Mouse (Mus musculus): ENCODE data around the gene Nosip. TPM values are rescaled to one million over a fixed set of nuclear protein-coding genes. Genes with fewer than 3 reads are reported as not detected.
"Not testable (repeated sequence)": the region's sequence is repeated elsewhere in the genome, so short reads cannot be mapped to it uniquely, and the experiment has no call there.

Nosip gene
- 41.6 and 47.5 TPM in 2 replicates for total RNA-seq (2021)
- long read RNA-seq, experiment 1, transcript Nosip-202 (9 exons, 972 nt), result minor isoform, 5 of 51 reads
- long read RNA-seq, experiment 1, transcript Nosip-201 (9 exons, 1,814 nt), result major isoform, 39 of 51 reads
- long read RNA-seq, experiment 1, partial matches to known transcripts, result 1 of 51 reads
- long read RNA-seq, experiment 1, other reads (novel, unspliced or antisense), result 6 of 51 reads
- long read RNA-seq, experiment 2, transcript Nosip-201 (9 exons, 1,814 nt), result major isoform, 36 of 46 reads
- long read RNA-seq, experiment 2, partial matches to known transcripts, result 5 of 46 reads
- long read RNA-seq, experiment 2, other reads (novel, unspliced or antisense), result 3 of 46 reads

- DNase-seq, result peak; percentile 96
Measured at GRCm38 (mm10) chr7:45062239-45062835, at the start of gene Nosip, which contains the start of gene Prrg2. Gene Nosip, plus strand, starts transcription at chr7:45062429. Gene Prrg2, minus strand, starts transcription at chr7:45062677.

- DNase-seq, result no peak
Measured at GRCm38 (mm10) chr7:45012824-45013223, 49.4 kb upstream of the Nosip start.

GRCm38 (mm10) chr7:45013366-45014095, 48.7 kb upstream of the Nosip start:
- DNase-seq, result no peak

DNA sequence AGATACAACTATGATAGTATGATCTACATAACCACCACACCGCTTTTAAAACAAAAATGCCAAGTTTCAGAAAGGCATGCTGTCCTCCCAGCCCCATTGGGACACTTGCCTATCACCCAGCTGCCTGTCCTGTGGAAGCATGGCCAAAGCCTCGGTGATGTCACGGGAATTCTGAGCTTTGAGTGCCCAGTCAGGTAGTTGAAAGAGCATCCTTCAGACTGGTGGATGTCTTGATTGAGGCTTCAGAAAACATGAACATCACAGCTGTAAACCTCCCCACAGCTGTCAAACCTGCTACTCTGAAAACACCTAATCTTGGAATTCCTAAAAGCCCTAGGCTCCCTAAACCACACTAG, 48.2 kb upstream of the Nosip start:
- DNase-seq, result no peak

- no peak for DNase-seq
Measured at GRCm38 (mm10) chr7:45015344-45015956, 46.8 kb upstream of the Nosip start.

GRCm38 (mm10) chr7:45015957-45016612, 46.1 kb upstream of the Nosip start, which contains the start of gene Scaf1:
Gene Scaf1, minus strand, starts transcription at chr7:45016363.
- peak; percentile 99 for DNase-seq

- DNase-seq, result no peak
Measured at GRCm38 (mm10) chr7:45016761-45017160, 45.5 kb upstream of the Nosip start.

DNA sequence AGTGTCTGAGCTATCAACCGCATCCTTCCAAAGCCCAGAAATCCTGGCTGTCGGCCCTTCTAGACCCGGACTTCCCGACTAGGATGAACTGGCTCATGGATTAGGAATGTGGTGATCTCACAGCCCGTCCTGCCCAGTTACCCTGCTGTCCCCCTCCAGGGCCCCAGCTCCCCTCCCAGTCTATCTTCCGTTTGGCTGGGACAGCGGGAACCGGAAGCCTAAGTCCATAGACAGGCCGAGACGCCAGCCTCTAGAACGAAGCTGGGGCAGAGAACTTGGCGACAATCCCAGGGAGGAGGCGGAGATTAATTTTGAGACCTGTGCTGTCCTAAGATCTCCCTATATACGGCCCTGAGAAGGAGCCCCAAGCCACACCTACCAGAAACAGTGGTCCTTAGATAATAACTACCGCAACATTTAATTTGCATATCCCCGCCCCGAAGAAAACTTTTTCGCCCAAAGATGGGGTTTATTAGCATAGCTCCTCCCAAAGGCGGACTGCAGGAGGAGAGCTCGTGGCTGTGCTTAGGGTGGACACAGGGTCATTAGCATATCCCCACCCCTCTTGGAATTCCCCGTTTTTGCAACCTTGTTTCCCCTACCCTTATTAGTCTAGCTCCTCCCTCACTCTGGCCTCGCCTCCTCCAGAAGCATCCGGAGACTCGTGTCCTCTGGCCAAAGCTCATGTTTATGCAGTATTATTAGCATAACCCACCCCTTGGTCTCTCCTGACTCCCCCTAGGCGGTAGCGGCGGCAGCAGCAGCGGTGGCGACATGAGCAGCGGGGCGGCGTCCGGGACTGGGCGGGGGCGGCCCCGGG, 44.8 kb upstream of the Nosip start, which contains the start of gene Rras:
Rras (plus strand) TSS at position 720 of the 820 bp plus-strand sequence.
- peak; percentile 93 for DNase-seq

DNA sequence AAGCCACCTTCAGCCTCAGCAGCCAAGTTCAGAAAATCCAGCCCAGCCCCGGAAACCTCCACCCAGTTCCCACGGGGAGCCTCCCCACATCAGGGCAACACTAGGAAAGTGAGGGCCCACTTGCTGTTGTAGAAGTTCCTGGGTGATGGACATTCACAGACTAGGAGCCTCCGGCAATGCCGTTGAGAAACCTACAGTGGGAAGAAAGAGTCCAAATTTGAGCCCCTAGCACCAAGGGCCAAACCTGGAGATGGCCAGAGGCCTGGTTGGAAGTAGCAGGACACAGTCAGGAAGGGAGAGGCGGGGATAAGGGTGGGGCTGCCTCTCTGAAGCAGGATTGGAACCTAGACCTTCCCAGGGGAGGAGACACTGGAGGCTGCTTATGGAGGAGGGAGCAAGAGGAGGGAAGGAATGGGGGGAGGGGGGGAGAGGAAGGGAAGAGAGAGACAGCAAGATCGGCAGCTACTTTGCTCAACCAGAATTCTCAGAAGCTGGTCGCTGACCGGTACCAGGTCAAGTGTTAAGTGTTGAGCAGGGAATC, 43.1 kb upstream of the Nosip start:
- peak; percentile 58 for DNase-seq

- DNase-seq, result no peak
Measured at GRCm38 (mm10) chr7:45020225-45020624, 42.0 kb upstream of the Nosip start.

- not testable (repeated sequence) for DNase-seq
Measured at GRCm38 (mm10) chr7:45023711-45024110, 38.5 kb upstream of the Nosip start.

GRCm38 (mm10) chr7:45024281-45025248, 37.7 kb upstream of the Nosip start:
- DNase-seq, result no peak

- peak; percentile 79 for DNase-seq
Measured at GRCm38 (mm10) chr7:45025601-45026220, 36.5 kb upstream of the Nosip start.

DNA sequence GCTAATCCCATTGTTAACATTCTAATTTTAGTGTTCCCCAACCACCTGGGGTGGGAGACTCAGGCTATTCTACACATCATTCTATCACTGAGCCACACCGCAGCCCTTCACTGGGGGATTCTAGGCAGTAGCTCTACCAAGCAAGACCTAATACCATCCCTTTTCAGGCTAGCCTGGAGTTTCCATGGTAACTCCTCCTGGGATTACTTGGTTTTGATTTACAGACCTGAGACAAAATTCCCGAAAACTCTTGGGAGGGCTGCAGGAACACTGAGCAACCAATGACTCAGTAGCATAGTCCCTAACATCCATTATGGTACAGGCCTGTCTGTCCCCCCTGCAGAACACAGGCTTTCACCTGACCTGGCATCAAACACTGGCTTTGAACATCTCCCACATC, 36.0 kb upstream of the Nosip start:
- DNase-seq, result no peak

DNA sequence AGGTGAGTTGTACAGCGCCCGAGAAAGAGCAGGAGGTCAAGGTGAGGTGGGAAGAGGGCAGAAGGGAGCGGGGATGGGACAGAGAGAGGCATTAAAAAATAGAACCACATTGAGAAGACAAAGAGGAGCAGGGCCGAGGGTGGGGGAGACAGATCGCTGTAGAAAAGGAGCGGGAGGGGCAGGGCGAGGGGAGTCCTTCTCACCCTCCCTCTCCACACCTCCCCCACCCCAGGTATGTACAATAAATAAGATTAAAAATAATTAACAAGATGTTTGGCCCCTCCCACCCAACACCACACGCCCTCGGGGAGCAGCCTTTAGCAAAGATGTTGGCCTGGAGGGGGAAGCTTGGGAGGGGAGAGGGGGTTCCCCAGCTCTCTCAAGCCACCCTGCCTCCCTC, 34.5 kb upstream of the Nosip start:
- no peak for DNase-seq

GRCm38 (mm10) chr7:45028351-45028750, 33.9 kb upstream of the Nosip start:
- no peak for DNase-seq

- no peak for DNase-seq
Measured at GRCm38 (mm10) chr7:45029995-45030394, 32.2 kb upstream of the Nosip start.

- DNase-seq, result no peak
Measured at GRCm38 (mm10) chr7:45030857-45031256, 31.4 kb upstream of the Nosip start.

- DNase-seq, result no peak
Measured at GRCm38 (mm10) chr7:45033722-45034359, 28.4 kb upstream of the Nosip start.
